Mouse (Mus musculus) kidney, embryonic 16.5 days (tissue): ENCODE measurements at regions not wholly inside any gene's neighbourhood (a gene's known extent, or its start where the extent isn't known, plus 50 kb on each side); places are given as distances from the start of the nearest gene placed in this dataset.

Experiments used
- ATAC-seq: fragments of 200-750 bp; cut with Nextera tagmentation; 2 replicates; pipeline ENCODE4 v1.8.0; 2017; ENCODE audit warnings: moderate TSS enrichment; ENCODE audit not compliant: low FRiP score, low TSS enrichment
- H3K27ac ChIP-seq: fragments of 300-500 bp; sonication (generic); 2 replicates; pipeline ENCODE4 v1.5.1; 2014; ENCODE audit warnings: low read length
- H3K27me3 ChIP-seq: fragments of 300-500 bp; sonication (generic); 2 replicates; pipeline ENCODE4 v1.6.1; 2014; ENCODE audit warnings: low read length, control low read depth, mixed read lengths; ENCODE audit not compliant: insufficient read depth
- H3K36me3 ChIP-seq: fragments of 300-500 bp; sonication (generic); 2 replicates; pipeline ENCODE4 v1.6.1; 2014; ENCODE audit warnings: low read length, control low read depth, mixed read lengths; ENCODE audit not compliant: insufficient read depth
- H3K4me1 ChIP-seq: fragments of 300-500 bp; sonication (generic); 2 replicates; pipeline ENCODE4 v1.6.1; 2014; ENCODE audit warnings: low read length, control low read depth, mixed read lengths; ENCODE audit not compliant: insufficient read depth
- H3K4me2 ChIP-seq: fragments of 300-500 bp; sonication (generic); replicated peaks from 2 replicates; pipeline ENCODE4 v1.6.1; 2014; ENCODE audit warnings: low read depth, low read length
- H3K4me3 ChIP-seq: fragments of 300-500 bp; sonication (generic); 2 replicates; pipeline ENCODE4 v1.5.1; 2014; ENCODE audit warnings: mild to moderate bottlenecking, low read length
- H3K9ac ChIP-seq: fragments of 300-500 bp; sonication (generic); replicated peaks from 2 replicates; pipeline ENCODE4 v1.6.1; 2014; ENCODE audit warnings: low read length
- H3K9me3 ChIP-seq: fragments of 300-500 bp; sonication (generic); 2 replicates; pipeline ENCODE4 v1.6.1; 2016; ENCODE audit warnings: low read length, control low read depth
- WGBS: fragments of 180-500 bp; shearing (Covaris S2); extraction: QIAGEN DNeasy Blood & Tissue Kit; methylation state at CpG from one replicate; pipeline ENCODE4 v1.1.7; 2014; 5-methylcytosine and 5-hydroxymethylcytosine counted together

GRCm38 (mm10) chr3:26465158-26465557, 132.9 kb upstream of the Nlgn1 start:
- Histone ChIP-seq H3K4me3 (no peak overlapping the region), H3K27ac (no peak overlapping the region), H3K4me1 (no peaks in the 10 kb centered on the region), H3K36me3 (no peaks in the 10 kb centered on the region), H3K9me3 (no peaks in the 10 kb centered on the region), H3K9ac (no peak overlapping the region), H3K27me3 (no peaks in the 10 kb centered on the region), H3K4me2 (no peak overlapping the region)
- WGBS = 78% methylated on average over 7 of the region's 7 CpGs
- ATAC-seq = no peak

GRCm38 (mm10) chr3:26454921-26455320, 122.7 kb upstream of the Nlgn1 start:
- WGBS = 80% methylated on average over 1 of the region's 1 CpGs
- no peak overlapping the region for H3K4me3 ChIP-seq
- H3K9ac ChIP-seq = no peak overlapping the region
- ATAC-seq = no peak
- H3K27me3 ChIP-seq = no peaks in the 10 kb centered on the region
- H3K4me1 ChIP-seq = no peaks in the 10 kb centered on the region
- H3K36me3 ChIP-seq = no peaks in the 10 kb centered on the region
- no peak overlapping the region for H3K27ac ChIP-seq
- H3K9me3 ChIP-seq = no peaks in the 10 kb centered on the region
- no peak overlapping the region for H3K4me2 ChIP-seq

DNA sequence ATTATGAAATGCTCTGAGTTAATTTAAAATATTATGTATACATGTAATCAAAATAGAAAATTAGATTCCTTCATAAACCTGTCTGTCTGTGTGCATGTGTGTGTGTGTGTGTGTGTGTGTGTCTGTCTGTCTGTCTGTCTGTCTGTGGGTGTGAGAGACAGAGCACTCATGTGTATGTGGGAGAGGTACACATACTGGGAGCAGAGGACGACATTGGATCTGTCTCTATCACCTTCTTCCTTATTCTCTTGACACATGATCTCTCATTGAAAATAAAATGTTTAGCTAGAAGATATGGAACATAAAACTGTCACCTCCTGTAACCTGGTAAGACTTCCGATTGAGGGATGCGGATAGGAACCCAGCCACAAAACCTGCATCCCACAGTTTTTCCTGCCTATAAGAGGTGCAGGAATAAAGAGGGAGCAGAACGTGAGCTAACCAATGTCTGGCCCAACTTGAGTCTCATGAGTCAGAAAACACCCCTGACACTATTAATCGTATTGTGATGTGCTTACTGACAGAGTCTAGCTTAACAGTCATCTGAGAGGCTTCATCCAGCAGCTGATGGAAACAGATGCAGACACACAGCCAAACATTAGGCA, 105.6 kb upstream of the Nlgn1 start:
- WGBS = 37% methylated on average over 5 of the region's 5 CpGs
- ATAC-seq = peak; percentile 85

More for the DNA sequence above, 105.6 kb upstream of the Nlgn1 start:
- H3K4me2 ChIP-seq = no peak overlapping the region
- no peaks in the 10 kb centered on the region for H3K27me3 ChIP-seq
- H3K9ac ChIP-seq = no peak overlapping the region
- no peaks in the 10 kb centered on the region for H3K36me3 ChIP-seq
- H3K27ac ChIP-seq = no peak overlapping the region
- no peak overlapping the region for H3K4me3 ChIP-seq
- no peaks in the 10 kb centered on the region for H3K9me3 ChIP-seq
- no peaks in the 10 kb centered on the region for H3K4me1 ChIP-seq
